Mouse (Mus musculus) right cerebral cortex, postnatal 10 days (tissue): ENCODE results near the gene Tprkb.
"Not testable (repeated sequence)": the region's sequence is repeated elsewhere in the genome, so short reads cannot be mapped to it uniquely, and the experiment has no call there.

Source experiments
- DNase-seq, 2 experiments: peaks; one replicate each; pipeline ENCODE4 v3.0.0; 2021; ENCODE audit warnings: low spot score in 2 of 2

Gene Tprkb

DNA sequence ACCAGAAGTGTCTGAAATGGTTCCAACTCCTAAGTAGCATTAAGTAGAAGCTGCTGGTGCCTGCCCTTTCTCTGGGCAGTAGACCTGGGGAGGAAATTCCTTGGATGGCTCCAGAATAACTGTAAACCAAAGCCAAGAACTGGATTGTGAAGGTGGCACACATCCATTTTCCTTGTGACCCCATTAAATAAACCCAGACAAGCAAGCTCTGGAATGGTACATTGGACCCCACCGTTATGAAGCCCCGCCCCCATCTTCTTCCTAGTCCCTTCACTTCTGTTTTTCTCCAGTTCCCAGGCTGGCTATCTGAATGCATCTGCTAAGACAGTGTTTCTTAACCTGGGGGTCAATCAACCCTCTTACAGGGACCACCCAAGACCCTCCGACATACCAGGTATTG, at the start of gene Tprkb:
Gene Tprkb, plus strand, starts transcription at position 279 of the 400 bp plus-strand sequence.
- no peak for DNase-seq

DNA sequence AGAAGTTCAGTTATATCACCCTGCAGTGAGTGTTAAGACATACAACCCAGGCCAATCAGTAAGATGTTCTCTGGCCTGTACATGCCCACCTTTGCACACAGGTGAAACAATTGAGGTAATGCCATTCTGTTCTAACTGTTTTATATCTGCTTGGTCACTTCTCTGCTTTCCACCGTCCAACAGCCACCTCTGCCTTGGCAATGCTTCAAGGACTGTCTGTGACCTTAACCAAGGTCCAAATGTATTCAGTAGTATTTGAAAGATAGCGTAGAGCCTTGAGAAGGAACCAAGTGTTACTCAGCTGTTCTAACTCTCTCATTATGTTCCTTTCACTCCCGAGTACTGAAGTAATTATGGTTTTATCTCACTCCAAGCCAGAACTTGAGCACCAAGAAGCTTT, 49.1 kb upstream of the Tprkb start:
- DNase-seq, result peak in 1 of 2 experiments; percentile 13

DNA sequence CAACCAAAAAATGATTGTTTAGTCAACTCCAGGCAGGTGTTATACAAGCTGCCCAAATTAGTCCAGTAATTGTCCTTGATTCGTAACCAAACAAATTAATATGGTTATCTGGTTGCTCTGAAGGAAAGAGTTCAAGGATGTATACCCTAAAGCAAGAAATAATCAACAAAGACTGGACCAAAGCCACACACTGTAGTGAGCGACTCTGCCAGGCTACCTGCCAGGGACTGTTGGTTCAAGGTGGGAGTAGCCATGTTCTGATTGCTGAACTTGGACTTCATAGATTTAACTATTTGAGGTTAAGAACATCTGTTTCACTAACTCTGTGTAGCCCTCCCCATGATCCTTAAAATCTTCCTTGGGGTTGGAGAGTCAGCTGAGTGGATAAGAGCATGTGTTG, 48.5 kb upstream of the Tprkb start:
- peak in 1 of 2 experiments; percentile 15 for DNase-seq

DNA sequence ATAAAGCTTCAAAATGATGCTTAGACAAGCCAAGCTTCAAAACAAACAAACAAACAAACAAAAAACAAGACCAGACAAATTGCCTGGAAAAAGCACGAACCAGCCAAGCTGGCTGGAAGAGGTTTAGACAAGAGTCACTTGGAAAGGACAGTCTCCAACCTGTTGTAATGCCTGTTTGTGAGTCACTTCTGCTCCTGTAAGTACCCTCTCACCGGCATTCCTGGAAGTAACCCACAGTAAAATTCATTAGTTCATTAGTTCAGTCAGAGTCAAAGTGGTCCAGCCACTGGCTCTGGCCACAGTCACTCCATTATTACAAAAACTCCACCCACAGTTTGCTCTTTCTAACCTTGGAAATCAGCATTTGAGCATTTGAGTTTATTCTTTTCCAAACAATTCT, 47.8 kb upstream of the Tprkb start:
- DNase-seq, result peak in 1 of 2 experiments; percentile 4

DNA sequence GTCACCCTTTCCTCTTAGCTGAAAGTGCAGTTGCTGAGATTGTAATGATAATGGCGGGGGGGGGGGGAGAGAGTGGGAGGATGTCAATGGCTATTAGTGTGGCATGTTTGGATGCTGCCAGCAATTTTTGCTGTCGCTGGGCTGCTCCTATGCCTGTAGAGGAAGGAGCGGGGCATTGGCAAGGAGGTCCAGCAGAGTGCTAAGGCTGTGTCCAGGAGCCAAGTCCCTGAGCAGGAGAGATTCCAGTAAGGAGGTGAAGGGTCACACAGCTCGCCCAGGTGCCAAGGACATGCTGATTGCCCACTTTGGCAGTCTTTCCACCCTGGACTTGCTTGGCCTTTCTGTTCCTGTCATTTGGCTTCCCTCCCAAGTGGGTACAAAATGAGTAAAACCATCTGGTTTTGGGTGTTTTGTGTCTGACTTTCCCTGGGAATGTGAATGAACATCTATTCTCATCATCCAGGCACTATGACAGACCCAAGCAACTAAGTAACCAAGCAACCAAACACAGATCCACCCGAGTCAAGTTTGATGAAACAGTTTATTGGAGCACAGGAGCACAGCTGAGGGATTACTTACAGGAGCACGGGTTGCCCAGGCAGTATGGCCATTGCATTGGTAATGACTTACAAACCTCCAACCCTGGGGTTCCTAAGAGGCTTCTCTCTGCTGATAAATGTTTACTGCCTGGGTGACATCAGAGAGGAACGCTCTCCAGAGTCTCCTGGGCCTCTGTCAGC, 46.6 kb upstream of the Tprkb start:
- peak; percentile 58 to 62 for DNase-seq

DNA sequence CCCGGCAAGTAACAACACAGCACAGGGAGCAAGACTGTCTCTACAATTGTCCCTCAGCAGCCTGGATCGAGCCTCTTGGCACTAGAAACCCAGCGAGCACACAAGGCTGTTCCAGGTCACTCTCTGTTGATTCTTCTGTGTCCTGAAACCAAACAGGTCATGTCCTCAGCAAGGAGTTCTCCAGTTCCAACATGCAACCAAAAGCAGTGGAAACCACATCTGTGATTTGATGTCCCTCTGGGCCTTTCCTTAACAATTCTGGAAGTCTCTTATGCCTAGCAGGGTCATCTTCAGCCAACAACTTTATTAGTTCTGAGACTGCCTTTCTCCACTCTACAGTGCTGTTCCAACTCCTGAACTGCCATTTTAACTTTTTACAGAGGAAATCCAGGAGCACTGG, 45.5 kb upstream of the Tprkb start:
- not testable (repeated sequence) for DNase-seq

DNA sequence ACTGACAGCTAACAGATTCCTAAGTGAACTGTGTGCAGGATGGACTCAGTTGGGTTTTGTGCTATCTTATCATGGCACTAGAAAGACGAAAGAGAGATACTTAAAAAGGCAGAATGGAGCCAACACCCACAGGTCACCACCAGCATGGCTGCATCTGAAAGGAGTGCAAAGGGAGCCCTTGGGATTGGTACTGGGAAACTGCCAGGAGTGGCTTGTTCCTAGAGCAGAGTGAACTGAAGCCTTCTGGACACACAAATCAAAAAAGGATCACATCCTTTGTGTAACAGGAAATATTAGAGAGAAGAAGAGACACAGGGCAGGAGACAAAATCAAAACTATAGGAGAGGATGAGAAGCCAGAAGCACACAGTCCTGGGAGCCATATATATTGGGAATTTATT, 44.7 kb upstream of the Tprkb start:
- DNase-seq, result peak in 1 of 2 experiments; percentile 5

DNA sequence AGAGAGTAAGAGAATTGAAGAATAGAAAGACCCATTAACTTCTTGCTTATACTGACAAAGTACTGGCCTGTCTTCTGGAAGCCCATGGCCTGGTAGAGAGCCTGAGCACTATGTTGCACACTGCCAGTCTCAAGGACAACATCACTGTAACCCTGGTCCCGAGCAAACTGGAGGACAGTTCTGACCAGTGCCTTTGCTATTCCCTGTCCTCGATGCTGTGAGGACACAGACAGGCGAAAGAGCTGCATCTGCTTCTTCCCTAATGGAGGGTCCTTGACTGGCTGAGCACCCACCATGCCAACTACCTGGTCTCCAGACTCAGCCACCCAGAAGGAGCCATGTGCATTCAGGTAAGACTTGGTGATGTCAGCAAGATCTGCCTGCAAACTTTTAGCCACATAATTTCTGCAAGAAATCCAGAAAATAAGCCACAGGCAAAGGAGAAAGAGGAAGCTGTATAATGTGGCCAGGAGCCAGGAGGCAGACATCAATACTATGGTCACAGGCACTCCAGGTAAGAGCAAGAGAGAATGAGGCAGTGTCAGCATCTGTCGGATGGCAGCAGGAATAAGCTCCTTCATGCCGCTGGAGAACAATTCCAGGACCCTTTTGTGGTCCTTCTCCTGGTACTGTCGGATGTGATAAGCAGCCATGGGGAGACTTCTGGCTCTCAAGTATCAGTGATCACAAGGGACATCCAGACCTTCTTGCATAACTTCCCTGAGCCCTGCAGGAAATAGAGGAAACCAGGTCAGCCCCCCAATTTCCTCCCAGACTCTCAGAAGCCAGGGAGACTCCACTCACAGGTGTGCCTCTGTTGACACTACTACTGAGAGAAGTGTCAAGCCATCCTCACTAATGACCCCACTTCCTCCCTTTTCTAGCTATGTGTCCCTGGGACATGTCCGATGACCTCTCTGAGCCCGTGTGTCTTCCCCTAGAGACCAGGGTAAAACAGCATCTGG, 43.7 kb upstream of the Tprkb start:
- peak in 1 of 2 experiments; percentile 12 for DNase-seq

DNA sequence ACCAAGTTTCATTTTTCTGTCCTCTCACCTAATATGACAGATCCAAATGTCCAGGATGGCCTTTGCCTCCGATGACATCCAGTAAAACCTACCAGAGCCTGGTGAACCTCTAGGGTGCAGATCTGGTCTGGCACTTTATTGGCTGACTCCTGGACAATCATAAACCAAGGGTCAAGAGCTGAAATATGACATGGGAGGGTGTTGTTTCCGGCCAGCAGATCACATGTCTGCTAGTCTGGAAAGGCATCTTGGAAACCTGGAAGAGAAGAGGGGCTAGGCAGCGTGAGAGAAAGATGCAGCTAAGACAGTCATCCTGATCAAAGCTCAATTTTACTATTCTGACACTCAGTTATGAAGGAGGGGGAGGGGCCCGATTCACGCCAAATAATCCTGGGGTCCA, 42.7 kb upstream of the Tprkb start, which contains the start of gene Nat8f2:
Gene Nat8f2, minus strand, starts transcription at position 153 of the 400 bp plus-strand sequence.
- peak in 1 of 2 experiments; percentile 12 for DNase-seq

DNA sequence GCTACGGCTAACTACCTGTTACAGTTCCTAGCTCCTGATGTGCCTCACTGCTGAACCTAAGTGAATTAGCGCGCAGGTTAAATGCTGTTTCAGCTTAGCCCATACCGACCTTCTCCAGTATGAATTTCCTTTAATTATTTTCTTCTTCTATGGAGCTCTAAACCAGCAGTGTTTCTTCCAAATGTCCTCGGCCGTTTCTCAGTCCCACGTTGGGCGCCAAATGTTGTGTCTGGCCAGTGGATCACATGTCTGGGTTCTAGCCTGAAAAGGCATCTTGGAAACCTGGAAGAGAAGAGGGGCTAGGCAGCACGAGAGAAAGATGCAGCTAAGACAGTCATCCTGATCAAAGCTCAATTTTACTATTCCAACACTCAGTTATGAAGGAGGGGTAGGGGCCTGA, 28.4 kb upstream of the Tprkb start:
- peak in 1 of 2 experiments; percentile 15 for DNase-seq

DNA sequence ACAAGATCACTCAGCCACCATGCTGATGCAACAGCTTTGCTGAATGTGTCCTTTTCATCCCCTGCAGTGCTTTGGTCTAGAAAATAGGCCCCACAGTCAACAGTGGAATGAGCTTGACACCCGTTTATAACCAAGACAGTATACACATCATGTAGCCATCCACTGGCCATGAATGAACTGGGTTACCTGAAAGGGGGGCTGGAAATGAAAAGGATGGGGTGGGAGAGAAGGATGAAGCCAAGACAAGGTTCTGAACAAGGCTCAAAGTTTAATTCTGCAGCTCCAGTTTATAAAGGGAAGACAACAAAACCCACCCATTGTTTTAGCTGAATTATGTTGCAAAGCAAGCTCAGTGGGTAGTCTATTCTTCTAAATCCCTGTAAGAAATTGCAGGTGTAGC, 27.4 kb upstream of the Tprkb start:
- peak in 1 of 2 experiments; percentile 4 for DNase-seq

DNA sequence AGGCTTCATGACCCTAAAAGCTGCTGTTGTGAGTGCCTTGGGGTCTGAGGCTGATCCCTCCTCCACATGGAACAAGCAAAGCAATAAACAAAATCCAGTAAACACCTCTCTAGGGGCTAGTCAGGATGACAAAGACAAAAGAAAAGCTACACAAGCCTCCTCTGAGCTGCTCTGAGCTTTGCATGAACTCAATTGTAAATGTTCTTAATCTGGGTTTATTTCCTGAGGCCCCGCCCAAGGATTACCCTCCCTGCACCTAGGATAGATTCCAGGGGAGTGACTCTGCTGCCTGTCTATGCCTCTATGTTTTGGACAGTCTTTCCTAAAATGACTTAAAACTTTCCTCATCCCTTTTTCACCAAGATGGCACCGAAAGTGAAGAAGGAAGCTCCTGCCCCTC, 22.7 kb upstream of the Tprkb start:
- peak in 1 of 2 experiments; percentile 1 for DNase-seq

DNA sequence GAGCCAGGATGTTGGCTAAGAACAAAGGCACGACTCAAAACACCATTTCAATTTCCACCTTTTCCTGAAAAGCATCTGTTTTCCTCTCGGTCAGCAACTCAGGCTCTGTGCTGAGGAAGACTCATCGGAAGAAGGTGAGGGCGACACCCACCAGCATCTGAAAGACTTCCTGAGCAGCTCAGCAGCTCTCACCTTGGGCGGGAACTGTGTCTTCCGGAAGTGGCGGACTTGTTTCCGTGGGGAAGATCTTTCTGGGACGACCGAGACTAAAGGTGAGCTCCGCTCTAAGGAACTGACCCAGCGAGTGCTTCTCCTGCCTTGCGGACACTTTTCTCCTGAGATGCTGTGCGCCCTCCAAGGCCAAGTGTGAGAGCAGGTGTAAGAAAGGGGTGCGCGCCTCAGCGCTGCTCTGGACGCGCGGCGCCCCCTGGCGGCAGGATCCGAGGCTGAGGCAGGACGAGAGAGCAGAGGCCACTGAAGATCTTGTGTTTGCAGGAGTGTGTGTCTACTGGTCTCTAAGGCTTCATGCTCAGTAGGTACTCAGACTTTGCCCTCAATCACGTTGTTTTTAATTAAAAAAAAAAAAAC, 16.5 kb upstream of the Tprkb start:
- not testable (repeated sequence) for DNase-seq

DNA sequence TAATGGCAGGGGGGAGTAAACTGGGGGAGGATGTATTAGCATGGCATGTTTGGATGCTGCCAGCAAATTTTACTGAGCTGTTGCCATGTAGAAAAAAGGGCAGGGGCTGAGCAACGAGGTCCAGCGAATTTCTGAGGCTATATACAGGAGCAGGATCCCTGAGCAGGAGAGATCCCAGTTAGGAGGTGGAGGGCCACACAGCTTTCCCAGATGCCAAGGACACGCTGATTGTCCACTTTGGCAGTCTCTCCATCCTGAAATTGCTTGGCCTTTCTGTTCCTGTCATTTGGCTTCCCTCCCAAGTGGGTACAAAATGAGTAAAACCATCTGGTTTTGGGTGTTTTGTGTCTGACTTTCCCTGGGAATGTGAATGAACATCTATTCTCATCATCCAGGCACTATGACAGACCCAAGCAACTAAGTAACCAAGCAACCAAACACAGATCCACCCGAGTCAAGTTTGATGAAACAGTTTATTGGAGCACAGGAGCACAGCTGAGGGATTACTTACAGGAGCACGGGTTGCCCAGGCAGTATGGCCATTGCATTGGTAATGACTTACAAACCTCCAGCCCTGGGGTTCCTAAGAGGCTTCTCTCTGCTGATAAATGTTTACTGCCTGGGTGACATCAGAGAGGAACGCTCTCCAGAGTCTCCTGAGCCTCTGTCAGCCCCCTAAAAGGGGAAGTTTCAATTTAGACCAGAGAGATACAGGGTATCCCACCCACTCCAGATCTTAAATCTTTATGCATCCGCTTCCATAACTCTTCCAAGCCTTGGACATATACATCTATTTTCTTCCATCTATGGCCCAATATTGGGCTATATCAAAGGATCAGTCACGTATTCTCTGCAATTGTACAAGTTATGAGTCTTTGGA, 12.8 kb upstream of the Tprkb start:
- DNase-seq, result peak in 1 of 2 experiments; percentile 49

DNA sequence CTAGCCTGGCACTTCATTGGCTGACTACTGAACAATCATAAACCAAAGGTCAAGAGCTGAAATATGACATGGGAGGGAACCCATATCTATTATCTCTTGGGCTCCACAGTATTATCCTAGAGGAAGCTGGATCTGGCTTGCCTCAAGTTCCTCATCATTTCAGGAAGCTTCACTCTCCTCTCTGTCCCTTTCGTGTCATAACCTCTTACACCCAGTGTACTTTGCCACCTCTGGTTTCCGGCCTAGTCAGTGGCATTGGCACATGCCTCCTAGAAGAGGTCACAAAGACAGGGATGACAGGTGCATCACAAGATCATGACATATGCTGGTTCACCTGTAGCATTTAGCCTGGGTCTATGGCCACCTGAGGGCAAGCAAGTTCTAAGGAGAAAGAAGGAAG, 9.4 kb upstream of the Tprkb start:
- DNase-seq, result peak in 1 of 2 experiments; percentile 9

DNA sequence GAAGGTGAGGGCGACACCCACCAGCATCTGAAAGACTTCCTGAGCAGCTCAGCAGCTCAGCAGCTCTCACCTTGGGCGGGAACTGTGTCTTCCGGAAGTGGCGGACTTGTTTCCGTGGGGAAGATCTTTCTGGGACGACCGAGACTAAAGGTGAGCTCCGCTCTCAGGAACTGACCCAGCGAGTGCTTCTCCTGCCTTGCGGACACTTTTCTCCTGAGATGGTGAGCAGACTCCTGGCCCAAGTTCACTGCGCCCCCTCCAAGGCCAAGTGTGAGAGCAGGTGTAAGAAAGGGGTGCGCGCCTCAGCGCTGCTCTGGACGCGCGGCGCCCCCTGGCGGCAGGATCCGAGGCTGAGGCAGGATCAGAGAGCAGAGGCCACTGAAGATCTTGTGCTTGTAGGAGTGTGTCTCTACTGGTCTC, 7.0 kb upstream of the Tprkb start, which contains the start of gene Nat8f4:
Gene Nat8f4, minus strand, starts transcription at position 243 of the 420 bp plus-strand sequence.
- DNase-seq, result peak; percentile 79 to 84

DNA sequence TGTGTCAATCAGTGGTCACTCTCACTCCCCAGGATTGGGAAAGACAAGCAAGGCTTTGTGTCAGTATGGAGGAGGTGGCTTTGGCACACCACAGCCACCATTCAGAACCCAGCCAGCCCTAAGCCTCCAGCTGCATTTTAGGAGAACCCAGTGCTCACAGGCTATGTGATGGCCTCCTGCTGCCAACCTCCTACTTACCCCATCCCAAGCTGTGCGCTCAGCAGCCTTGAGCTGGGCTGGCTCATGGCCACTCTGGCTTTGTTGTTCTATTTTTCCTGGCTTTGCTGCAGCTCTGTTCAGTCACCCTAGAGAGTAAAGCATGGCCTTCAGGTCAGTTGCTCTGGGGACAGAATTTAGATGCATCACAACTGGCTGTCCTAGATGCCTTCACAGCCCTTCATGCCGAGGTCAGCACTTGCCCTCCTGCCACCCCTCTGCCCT, 4.7 kb upstream of the Tprkb start:
- DNase-seq, result peak; percentile 78 to 87

DNA sequence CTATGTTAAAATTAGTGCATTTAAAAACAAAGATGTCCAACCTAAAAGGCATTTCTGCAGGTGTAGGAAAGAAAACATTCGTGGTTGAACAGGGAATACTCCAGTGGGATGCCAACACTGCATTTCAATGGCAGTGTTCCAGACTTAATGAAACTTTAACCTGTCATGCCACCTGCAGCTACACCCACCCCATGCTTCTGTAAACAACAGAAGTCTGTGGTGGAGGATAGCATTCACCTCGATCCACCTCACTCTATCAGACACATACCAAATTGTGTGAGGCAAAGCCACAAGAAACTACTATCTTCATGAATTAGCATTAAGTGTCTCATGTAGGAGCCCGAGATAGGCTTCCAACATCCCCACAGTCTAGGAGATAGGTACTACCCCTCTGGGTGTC, 3.3 kb upstream of the Tprkb start:
- DNase-seq, result no peak

DNA sequence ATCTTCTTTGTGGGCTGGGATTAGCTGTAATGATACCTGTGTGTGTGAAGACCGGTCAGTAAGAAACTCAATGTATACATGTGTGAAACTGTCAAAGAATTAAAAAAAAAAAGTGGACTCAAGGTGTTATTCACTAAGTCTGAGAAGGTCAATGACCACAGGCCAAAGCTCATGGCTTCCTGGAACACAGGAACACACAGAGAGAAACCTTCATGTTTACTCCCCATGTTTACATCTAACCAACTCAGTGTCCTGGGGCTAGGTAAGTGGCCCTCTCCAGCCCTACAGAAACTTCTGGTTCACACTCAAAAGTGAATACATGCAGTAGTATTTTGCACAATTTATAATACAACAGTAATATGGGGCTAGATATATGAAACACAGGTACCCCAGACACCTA, 2.0 kb upstream of the Tprkb start:
- DNase-seq, result no peak

DNA sequence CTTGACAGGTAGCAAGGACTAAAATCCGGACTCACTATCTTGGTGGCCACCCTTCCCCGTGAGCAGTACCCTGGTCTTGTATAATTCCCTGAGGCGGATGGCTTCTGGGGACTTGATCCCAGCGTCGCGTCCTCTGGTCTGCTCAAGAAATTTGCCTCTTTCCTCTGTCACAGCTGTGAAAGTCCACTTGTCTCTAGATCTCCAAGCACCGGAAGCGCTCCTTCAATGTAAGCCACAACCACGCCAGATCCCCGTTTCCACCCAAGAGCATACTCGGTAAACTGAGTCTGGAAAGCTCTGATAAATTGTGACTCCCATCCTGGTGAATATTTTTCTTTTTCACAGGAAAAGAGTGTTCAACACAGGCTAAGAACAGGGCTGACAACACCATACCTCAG, 3.5 kb downstream of the Tprkb start:
- DNase-seq, result peak in 1 of 2 experiments; percentile 37
